Mouse (Mus musculus) neural tube, embryonic 12.5 days (tissue): ENCODE measurements around the gene Mpzl1. TPM values are rescaled to one million over a fixed set of nuclear protein-coding genes. Genes with fewer than 3 reads are reported as not detected.

Source experiments
- ATAC-seq: fragments of 200-750 bp; cut with Nextera tagmentation; 2 replicates; pipeline ENCODE4 v1.8.0; 2017; ENCODE audit warnings: low read depth, mild to moderate bottlenecking, moderate TSS enrichment, moderate library complexity; ENCODE audit not compliant: low FRiP score
- H3K27ac ChIP-seq: fragments of 300-500 bp; sonication (generic); 2 replicates; pipeline ENCODE4 v1.5.1; 2016
- H3K27me3 ChIP-seq: fragments of 300-500 bp; sonication (generic); replicated peaks from 2 replicates; pipeline ENCODE4 v1.6.1; 2016; ENCODE audit warnings: mild to moderate bottlenecking
- H3K36me3 ChIP-seq: fragments of 300-500 bp; sonication (generic); 2 replicates; pipeline ENCODE4 v1.6.1; 2016; ENCODE audit warnings: mild to moderate bottlenecking
- H3K4me1 ChIP-seq: fragments of 300-500 bp; sonication (generic); 2 replicates; pipeline ENCODE4 v1.6.1; 2016
- H3K4me2 ChIP-seq: fragments of 300-500 bp; sonication (generic); replicated peaks from 2 replicates; pipeline ENCODE4 v1.6.1; 2016; ENCODE audit warnings: mild to moderate bottlenecking
- H3K4me3 ChIP-seq: fragments of 300-500 bp; sonication (generic); 2 replicates; pipeline ENCODE4 v1.5.1; 2016
- H3K9ac ChIP-seq: fragments of 300-500 bp; sonication (generic); 2 replicates; pipeline ENCODE4 v1.6.1; 2016; ENCODE audit warnings: mild to moderate bottlenecking
- H3K9me3 ChIP-seq: fragments of 300-500 bp; sonication (generic); 2 replicates; pipeline ENCODE4 v1.6.1; 2016; ENCODE audit warnings: mild to moderate bottlenecking
- WGBS: fragments of 180-500 bp; shearing (Covaris S2); methylation state at CpG from one replicate; pipeline ENCODE4 v1.1.7; 2016; 5-methylcytosine and 5-hydroxymethylcytosine counted together
- polyA plus RNA-seq: library from polyadenylated mRNA; unstranded; fragments of >200 nt; fragmentation: Nextera tagmentation; extraction: Ambion mirVana; gene quantifications from 2 replicates; pipeline ENCODE4 v1.2.1, GENCODE M21; 2016

The Mpzl1 gene
- polyA plus RNA-seq, 1 experiment from 2014 or later, result 147 TPM

DNA sequence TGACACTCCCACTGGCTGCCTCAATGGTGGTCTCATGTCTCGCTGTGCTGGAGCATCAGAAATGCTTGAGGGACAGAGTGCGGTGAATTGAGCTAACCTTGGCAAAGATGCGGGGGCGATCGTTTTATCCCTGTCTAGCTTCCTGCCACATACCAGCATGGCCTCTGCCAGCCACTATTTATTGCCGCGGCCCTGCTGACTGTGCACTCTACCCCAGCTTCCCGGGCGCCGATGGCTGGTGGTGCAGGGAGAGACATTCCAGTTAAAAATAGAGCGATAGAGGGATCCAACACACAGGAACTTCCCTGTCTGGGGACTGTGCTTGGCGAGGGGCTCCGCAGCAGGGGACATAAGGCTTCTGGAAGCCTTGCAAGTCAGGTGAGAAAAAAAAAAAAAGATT is 33.0 kb upstream of the Mpzl1 start:
- no peak overlapping the region for H3K27ac ChIP-seq
- 42% methylated on average over 13 of the region's 13 CpGs for WGBS
- no peaks in the 10 kb centered on the region for H3K9me3 ChIP-seq
- H3K4me3 ChIP-seq, result no peak overlapping the region
- peaks cover 14% of the 10 kb centered on the region for H3K4me1 ChIP-seq
- H3K9ac ChIP-seq, result no peak overlapping the region
- no peak overlapping the region for H3K4me2 ChIP-seq
- no peaks in the 10 kb centered on the region for H3K27me3 ChIP-seq
- no peaks in the 10 kb centered on the region for H3K36me3 ChIP-seq
- ATAC-seq, result no peak

DNA sequence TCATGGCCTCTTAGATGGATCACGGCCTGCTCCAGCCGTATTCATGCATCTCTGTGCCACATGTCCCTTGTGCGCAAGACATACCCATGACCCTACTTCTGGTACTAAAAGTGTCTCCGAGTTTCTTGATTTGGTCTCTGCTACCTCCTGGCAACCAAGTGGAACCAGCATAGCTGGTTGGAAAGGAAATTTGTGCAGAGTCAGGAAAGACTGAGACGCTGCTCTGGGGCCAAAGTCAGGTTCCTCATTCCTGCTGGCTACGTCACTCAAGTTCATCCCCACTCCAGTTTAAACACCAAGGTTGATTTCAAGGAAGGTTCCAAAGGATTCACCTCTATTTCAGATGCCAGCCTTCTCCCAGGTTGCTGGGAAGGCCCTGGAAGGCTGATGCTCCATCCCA is 32.6 kb upstream of the Mpzl1 start:
- no peak overlapping the region for H3K4me3 ChIP-seq
- H3K9me3 ChIP-seq, result no peaks in the 10 kb centered on the region
- H3K27me3 ChIP-seq, result no peaks in the 10 kb centered on the region
- H3K4me1 ChIP-seq, result peaks cover 14% of the 10 kb centered on the region
- no peaks in the 10 kb centered on the region for H3K36me3 ChIP-seq
- no peak overlapping the region for H3K4me2 ChIP-seq
- H3K27ac ChIP-seq, result no peak overlapping the region
- 92% methylated on average over 6 of the region's 6 CpGs for WGBS
- ATAC-seq, result no peak
- no peak overlapping the region for H3K9ac ChIP-seq

DNA sequence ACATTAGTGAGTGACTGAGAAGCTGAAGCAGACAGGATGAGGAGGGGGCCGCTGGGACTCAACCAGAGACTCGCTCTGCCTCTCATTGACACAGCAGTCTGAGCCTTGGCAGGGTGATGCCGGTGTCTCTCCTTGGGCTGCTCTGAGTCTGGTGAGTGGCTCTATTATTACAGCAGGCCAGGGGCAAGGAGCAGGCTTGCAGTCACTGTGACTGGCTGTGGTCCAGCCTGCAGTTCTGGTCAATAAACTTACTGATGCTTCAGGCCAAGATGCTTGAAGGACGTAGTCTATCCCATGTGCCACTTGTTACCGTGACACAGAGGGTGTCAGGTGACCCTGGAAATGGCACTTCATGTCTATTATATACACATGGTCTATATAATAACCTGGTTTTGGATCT is 31.4 kb upstream of the Mpzl1 start:
- Histone ChIP-seq H3K4me3 (no peak overlapping the region), H3K9ac (no peak overlapping the region), H3K4me2 (no peak overlapping the region), H3K36me3 (no peaks in the 10 kb centered on the region), H3K27ac (no peak overlapping the region), H3K4me1 (peaks cover 14% of the 10 kb centered on the region), H3K27me3 (no peaks in the 10 kb centered on the region), H3K9me3 (no peaks in the 10 kb centered on the region)
- 77% methylated on average over 5 of the region's 5 CpGs for WGBS
- ATAC-seq, result no peak

DNA sequence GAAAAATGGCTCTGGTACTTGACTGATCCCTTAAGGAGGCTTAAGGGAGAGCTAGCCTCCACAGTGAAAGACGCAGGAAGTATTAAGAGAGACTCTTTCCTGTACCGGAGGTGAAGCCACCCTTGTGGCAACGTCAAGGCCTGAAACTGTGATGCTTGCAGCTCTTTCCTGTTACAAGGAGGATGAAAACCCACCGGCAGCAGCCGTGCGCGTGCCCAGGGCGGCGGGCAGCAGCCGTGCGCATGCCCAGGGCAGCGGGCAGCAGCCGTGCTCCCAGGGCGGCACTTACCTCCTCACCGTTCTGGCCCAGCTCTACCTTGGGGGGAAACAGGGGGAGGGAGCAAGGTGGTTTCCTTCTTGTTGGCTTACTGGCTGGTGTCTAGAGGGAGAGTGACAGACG is 28.9 kb upstream of the Mpzl1 start:
- Histone ChIP-seq H3K27ac (no peak overlapping the region), H3K9ac (no peak overlapping the region), H3K9me3 (no peaks in the 10 kb centered on the region), H3K36me3 (no peaks in the 10 kb centered on the region), H3K4me2 (no peak overlapping the region), H3K4me3 (no peak overlapping the region), H3K27me3 (no peaks in the 10 kb centered on the region), H3K4me1 (peaks cover 14% of the 10 kb centered on the region)
- ATAC-seq, result no peak
- WGBS, result 76% methylated on average over 16 of the region's 16 CpGs

DNA sequence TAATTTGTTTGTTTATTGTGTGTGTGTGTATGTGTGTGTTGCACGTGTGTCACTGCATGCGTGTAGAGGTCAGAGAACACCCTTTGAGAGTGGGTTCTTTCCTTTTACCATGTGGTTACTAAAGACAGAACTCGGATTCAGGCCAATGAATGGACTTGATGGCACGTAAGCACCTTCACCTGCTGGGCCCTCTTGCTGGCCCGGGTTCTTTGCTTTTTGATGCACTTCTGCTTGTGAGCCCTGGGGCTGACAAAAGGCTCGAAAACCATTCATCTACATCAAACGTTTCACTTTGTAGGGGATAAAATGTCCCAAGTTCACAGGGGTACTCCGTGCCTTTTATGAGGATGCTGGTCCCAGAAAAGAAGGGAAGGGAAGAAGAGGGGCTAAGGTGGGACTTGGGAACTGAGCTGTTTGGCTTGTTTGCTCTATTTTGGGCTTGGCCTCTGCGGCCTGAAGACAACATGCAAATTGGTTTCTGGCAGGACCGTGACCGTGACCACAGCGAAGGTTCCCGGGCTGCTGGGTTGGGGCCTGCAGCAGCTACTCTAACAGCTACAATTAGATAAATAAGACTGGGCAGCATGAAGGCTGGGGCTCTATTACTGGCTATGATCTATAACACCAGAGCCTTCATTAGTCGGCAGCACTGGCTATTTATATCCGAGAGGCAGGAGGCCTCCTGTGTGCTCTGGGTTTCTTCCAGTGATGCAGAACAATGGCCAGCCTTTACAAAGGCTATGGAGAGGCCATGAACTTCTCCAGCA is 28.3 kb upstream of the Mpzl1 start:
- H3K4me2 ChIP-seq, result no peak overlapping the region
- no peak overlapping the region for H3K9ac ChIP-seq
- H3K27me3 ChIP-seq, result no peaks in the 10 kb centered on the region
- no peak for ATAC-seq
- peaks cover 14% of the 10 kb centered on the region for H3K4me1 ChIP-seq
- H3K9me3 ChIP-seq, result no peaks in the 10 kb centered on the region
- no peaks in the 10 kb centered on the region for H3K36me3 ChIP-seq
- no peak overlapping the region for H3K4me3 ChIP-seq
- 38% methylated on average over 15 of the region's 15 CpGs for WGBS
- no peak overlapping the region for H3K27ac ChIP-seq

DNA sequence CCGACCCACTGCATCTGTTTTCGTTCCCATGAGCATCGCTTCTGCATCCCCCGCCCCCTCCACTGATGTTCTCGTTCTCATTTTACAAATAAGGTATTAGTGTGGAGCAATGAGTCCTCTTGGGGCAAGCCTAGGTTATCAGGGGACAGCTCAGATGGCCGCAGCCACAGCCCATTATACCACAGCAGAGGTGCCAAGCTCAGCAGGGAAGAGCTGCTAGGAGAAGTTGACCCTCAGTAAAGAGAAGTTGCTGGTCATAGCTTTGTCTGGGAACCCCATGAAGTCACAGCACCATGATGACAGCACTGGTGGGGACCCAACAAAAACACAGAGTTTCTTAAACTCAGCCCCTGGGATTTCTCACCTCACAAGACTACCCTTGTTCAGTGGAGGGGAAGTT is 27.4 kb upstream of the Mpzl1 start:
- no peak overlapping the region for H3K4me2 ChIP-seq
- no peak overlapping the region for H3K4me3 ChIP-seq
- H3K27me3 ChIP-seq, result no peaks in the 10 kb centered on the region
- ATAC-seq, result no peak
- H3K9ac ChIP-seq, result no peak overlapping the region
- no peaks in the 10 kb centered on the region for H3K9me3 ChIP-seq
- H3K27ac ChIP-seq, result no peak overlapping the region
- peaks cover 14% of the 10 kb centered on the region for H3K4me1 ChIP-seq
- H3K36me3 ChIP-seq, result no peaks in the 10 kb centered on the region
- WGBS, result 83% methylated on average over 6 of the region's 6 CpGs

DNA sequence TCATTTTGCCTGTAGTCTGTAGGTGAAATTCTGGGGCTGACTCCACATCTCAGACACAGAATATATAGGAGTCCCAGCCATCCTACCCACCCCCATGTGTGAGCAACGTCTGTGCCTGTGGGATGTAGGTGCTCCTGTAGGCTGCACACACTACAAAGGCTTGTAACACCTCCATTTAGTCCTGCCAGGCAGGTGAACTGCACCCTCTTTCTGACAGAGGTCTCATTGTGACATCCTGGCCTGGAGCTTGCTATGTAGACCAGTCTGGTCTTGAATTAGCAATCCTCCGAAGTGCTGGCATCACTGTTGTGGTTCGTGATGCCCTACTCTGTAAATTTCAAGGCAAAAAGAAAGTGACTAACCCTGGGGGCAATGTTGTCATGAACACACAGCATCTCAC is 26.9 kb upstream of the Mpzl1 start:
- H3K27ac ChIP-seq, result no peak overlapping the region
- no peak overlapping the region for H3K4me3 ChIP-seq
- H3K9me3 ChIP-seq, result no peaks in the 10 kb centered on the region
- no peaks in the 10 kb centered on the region for H3K36me3 ChIP-seq
- 60% methylated on average over 3 of the region's 3 CpGs for WGBS
- no peak overlapping the region for H3K4me2 ChIP-seq
- H3K27me3 ChIP-seq, result no peaks in the 10 kb centered on the region
- 0 out of 2 replicates have a peak, but pooled peaks have one; percentile 10 for ATAC-seq
- no peak overlapping the region for H3K9ac ChIP-seq
- peaks cover 14% of the 10 kb centered on the region for H3K4me1 ChIP-seq

DNA sequence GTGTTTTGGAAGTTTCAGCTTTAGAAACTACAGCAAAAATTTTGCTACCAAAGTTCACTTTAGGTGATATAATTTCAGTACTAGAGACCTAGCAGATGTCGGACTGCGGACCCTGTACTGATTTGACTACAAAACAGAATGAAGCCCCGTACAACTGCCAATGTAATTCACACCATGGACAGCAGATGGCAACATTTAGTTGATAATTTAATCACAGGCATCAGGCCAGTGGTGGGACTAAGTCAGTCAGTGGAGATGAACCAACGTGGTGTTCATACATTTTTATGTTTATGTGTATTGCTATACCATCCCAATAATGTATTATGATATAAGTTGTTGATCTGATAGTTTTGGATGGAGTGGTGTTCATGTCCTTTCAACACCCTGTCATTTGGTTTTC is 26.4 kb upstream of the Mpzl1 start:
- H3K4me1 ChIP-seq, result peaks cover 14% of the 10 kb centered on the region
- 19% methylated on average over 4 of the region's 4 CpGs for WGBS
- no peak overlapping the region for H3K4me3 ChIP-seq
- ATAC-seq, result peak; percentile 34; the same call in 1 of the 2 replicates
- H3K9ac ChIP-seq, result no peak overlapping the region
- no peaks in the 10 kb centered on the region for H3K27me3 ChIP-seq
- H3K36me3 ChIP-seq, result no peaks in the 10 kb centered on the region
- no peak overlapping the region for H3K4me2 ChIP-seq
- H3K27ac ChIP-seq, result no peak overlapping the region
- H3K9me3 ChIP-seq, result no peaks in the 10 kb centered on the region

DNA sequence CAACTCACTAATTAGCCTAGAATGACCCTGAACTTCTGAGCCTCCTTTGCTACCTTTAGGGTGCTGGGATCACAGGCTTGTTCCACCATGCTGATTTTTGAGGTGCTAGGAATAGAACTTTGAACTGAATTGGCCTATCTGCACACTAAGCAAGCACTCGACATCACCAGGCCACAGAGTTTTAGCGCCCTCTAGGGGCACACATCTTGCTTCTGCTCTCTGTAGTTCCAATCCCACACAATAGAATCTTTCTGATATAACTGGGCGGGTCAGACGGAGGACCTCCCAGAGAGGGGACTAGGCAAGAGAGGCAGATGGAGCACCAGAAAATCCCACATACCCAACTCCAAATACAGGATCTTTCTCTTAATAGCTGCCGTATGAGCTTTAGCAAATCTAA is 24.3 kb upstream of the Mpzl1 start:
- H3K4me3 ChIP-seq, result no peak overlapping the region
- H3K9me3 ChIP-seq, result no peaks in the 10 kb centered on the region
- no peak overlapping the region for H3K4me2 ChIP-seq
- H3K27me3 ChIP-seq, result no peaks in the 10 kb centered on the region
- ATAC-seq, result peak; percentile 34; the same call in 1 of the 2 replicates
- peaks cover 11% of the 10 kb centered on the region for H3K4me1 ChIP-seq
- 29% methylated on average over 5 of the region's 5 CpGs for WGBS
- H3K36me3 ChIP-seq, result no peaks in the 10 kb centered on the region
- no peak overlapping the region for H3K27ac ChIP-seq
- H3K9ac ChIP-seq, result no peak overlapping the region

DNA sequence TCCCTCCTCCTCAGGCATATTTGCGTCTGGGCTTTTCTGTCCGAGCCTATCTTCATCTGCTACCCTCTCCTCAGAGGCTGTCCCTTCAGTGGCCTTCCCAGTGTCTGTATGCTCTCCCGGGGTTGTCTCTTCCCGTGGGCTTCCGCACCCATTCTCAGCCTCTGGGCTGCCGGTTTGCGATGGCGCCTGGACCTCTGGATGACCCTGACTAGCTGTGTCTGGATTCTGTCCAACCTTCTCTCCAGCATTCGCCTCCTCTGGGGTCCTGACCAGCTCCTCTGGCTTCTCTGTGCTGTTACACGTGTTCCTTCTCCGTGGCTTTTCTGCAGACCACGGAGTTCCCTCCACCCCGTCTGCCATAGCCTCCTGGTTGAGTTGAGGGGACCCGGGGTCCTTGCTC is 21.1 kb upstream of the Mpzl1 start:
- no peak for ATAC-seq
- H3K4me1 ChIP-seq, result no peaks in the 10 kb centered on the region
- no peaks in the 10 kb centered on the region for H3K36me3 ChIP-seq
- no peaks in the 10 kb centered on the region for H3K27me3 ChIP-seq
- no peaks in the 10 kb centered on the region for H3K9me3 ChIP-seq
- 90% methylated on average over 14 of the region's 14 CpGs for WGBS
- no peak overlapping the region for H3K4me3 ChIP-seq
- H3K9ac ChIP-seq, result no peak overlapping the region
- no peak overlapping the region for H3K27ac ChIP-seq
- no peak overlapping the region for H3K4me2 ChIP-seq

DNA sequence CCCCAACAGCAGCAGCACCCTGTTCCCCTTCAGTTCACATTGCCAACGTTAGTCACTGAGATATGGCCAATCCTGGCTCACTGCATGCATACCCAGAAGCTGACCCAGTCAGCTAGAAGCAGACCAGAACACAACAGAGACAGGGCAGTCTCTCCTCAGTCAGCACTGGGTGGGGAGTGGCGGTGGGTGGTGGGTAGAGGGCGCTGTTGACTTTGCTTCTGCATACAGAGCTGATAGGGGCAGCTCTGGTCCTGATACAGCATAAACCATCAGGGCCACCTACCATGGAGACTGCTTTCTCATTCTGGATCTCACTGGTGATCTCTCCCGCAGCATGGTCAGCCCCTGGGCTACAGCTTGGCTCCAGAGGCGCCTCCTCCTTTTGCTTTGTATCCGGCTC is 20.7 kb upstream of the Mpzl1 start:
- no peaks in the 10 kb centered on the region for H3K27me3 ChIP-seq
- 76% methylated on average over 6 of the region's 6 CpGs for WGBS

DNA sequence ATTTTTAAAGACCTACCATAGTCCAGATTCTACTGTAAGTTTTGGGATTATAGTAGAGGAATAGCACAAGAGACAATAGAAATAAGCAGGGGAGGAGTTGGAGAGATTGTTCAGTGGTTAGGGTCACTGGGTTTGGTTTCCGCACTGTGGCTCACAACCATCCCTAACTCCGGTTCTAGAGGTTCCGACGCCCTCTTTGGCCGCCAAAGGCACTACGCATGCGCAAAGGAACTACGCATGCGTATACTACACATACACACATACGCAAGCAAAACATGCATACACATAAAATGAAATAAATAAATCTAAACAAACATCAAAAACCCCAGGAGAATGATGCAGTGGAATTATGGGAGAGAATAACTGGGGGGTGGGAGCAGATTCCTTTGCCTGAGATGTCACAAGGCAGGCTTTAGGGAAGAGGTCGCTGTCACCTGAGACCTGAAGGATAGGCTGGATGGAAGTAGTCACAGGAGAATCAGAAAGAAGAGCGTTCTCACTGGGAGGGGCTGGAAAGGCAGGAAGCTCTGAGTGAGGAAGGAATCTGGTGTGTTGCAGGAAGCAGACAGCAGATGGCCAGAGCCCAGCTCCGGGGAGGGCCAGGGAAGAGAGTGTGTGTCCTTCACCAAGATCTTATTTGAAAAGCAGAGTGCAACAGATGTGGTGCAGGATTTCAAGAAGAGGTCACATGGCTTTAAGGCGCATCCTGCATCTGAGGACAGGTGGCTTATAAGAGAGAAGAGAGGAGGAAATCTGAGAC is 19.0 kb upstream of the Mpzl1 start:
- no peak overlapping the region for H3K27ac ChIP-seq
- 85% methylated on average over 14 of the region's 14 CpGs for WGBS
- no peak overlapping the region for H3K4me3 ChIP-seq
- no peak overlapping the region for H3K4me2 ChIP-seq
- no peaks in the 10 kb centered on the region for H3K36me3 ChIP-seq
- H3K27me3 ChIP-seq, result no peaks in the 10 kb centered on the region
- ATAC-seq, result no peak
- no peaks in the 10 kb centered on the region for H3K4me1 ChIP-seq
- no peak overlapping the region for H3K9ac ChIP-seq
- no peaks in the 10 kb centered on the region for H3K9me3 ChIP-seq

More for the DNA sequence above, 20.7 kb upstream of the Mpzl1 start:
- no peak for ATAC-seq
- H3K9me3 ChIP-seq, result no peaks in the 10 kb centered on the region
- no peaks in the 10 kb centered on the region for H3K36me3 ChIP-seq
- no peaks in the 10 kb centered on the region for H3K4me1 ChIP-seq
- no peak overlapping the region for H3K4me2 ChIP-seq
- H3K4me3 ChIP-seq, result no peak overlapping the region
- no peak overlapping the region for H3K27ac ChIP-seq
- no peak overlapping the region for H3K9ac ChIP-seq

DNA sequence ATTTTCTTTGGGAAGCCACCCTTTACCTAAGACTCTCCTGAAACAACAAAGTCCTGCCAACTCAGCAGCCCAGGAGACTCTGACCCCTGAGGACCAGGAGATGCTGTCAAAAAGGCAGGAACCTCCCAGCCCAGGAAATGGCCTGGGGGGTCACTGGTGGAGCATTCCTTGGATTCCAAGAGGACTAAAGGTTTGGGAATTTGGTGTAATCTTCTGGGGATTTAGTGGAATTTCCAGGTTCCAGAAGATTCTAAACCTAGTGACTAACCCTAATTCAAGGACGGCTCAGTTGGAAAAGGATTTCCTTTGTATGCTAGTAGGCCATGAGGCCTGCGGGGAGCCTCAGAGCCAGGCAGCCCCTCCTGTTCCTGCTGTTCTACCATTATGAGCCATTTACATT is 18.2 kb upstream of the Mpzl1 start:
- no peak for ATAC-seq
- 83% methylated on average over 2 of the region's 2 CpGs for WGBS

More for the DNA sequence above, 18.2 kb upstream of the Mpzl1 start:
- H3K27me3 ChIP-seq, result no peaks in the 10 kb centered on the region
- no peak overlapping the region for H3K27ac ChIP-seq
- H3K4me1 ChIP-seq, result no peaks in the 10 kb centered on the region
- H3K36me3 ChIP-seq, result no peaks in the 10 kb centered on the region
- no peak overlapping the region for H3K4me3 ChIP-seq
- H3K4me2 ChIP-seq, result no peak overlapping the region
- no peaks in the 10 kb centered on the region for H3K9me3 ChIP-seq
- H3K9ac ChIP-seq, result no peak overlapping the region
